Mouse (Mus musculus): ENCODE data around the gene Il23r. TPM values are rescaled to one million over a fixed set of nuclear protein-coding genes. Genes with fewer than 3 reads are reported as not detected.
"Not testable (repeated sequence)": the region's sequence is repeated elsewhere in the genome, so short reads cannot be mapped to it uniquely, and the experiment has no call there.

Gene Il23r
- polyA plus RNA-seq (2016; fragmentation: Nextera tagmentation; extraction: Ambion mirVana): not detected in 2 replicates

DNA sequence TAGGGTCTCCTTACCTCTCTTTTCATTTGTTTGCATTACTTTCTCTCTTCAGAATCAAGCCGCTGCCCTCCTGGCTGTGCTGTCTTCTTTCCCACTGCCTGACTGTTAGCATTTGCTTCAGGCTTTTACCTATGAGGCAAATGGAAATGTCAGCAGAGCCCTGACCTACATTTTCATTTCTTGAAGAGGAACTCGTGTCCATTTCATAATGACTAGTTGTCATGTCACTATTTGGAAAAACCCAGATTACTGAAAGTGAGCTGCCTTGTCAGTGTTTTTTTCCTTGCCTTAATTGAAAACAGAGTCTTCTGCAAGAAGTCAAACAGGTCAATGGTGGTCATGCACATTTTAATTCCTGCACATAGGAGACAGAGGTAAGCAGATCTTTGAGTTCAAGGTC lies at the start of gene Il23r:
Gene Il23r, minus strand, starts transcription at position 101 of the 400 bp plus-strand sequence.
- no peak for ATAC-seq (ENCODE audit: low FRiP score)

GRCm38 (mm10) chr6:67535777-67536054 lies 44.1 kb upstream of the Il23r start, which contains the start of gene Tacstd2:
Gene Tacstd2, minus strand, starts transcription at chr6:67535796.
- Histone ChIP-seq H3K9ac (0 out of 2 replicates have a peak within 1 kb of the TSS, but pooled peaks have one; percentile 12), H3K27ac (no peak within 1 kb of the TSS), H3K36me3 (replicated peaks) (no peaks in the 10 kb centered on the region), H3K4me2 (peak within 1 kb of the TSS; percentile 80), H3K4me1 (peaks cover 16% of the 10 kb centered on the region), H3K9me3 (no peaks in the 10 kb centered on the region), H3K27me3 (peaks cover 59% of the 10 kb centered on the region), H3K4me3 (replicated peaks) (peak within 1 kb of the TSS; percentile 46)
- 3% methylated on average over 8 of the region's 8 CpGs for WGBS
- ATAC-seq (ENCODE audit: low FRiP score): no peak

More for the DNA sequence above, at the start of gene Il23r:
- no peaks in the 10 kb centered on the region for H3K4me1 ChIP-seq
- no peak within 1 kb of the TSS for H3K4me3 ChIP-seq (replicated peaks)
- no peak within 1 kb of the TSS for H3K4me2 ChIP-seq
- no peaks in the 10 kb centered on the region for H3K27me3 ChIP-seq
- no peak within 1 kb of the TSS for H3K9ac ChIP-seq
- WGBS: 81% methylated on average over 2 of the region's 2 CpGs
- no peaks in the 10 kb centered on the region for H3K36me3 ChIP-seq (replicated peaks)
- no peaks in the 10 kb centered on the region for H3K9me3 ChIP-seq
- H3K27ac ChIP-seq: no peak within 1 kb of the TSS

- no peaks in the 10 kb centered on the region for H3K36me3 ChIP-seq (replicated peaks)
- H3K4me1 ChIP-seq: peaks cover 16% of the 10 kb centered on the region
- peak overlapping the region; percentile 46 for H3K4me3 ChIP-seq (replicated peaks)
- peaks cover 59% of the 10 kb centered on the region for H3K27me3 ChIP-seq
- H3K4me2 ChIP-seq: peak overlapping the region; percentile 80
- peak; percentile 70 for ATAC-seq (ENCODE audit: low FRiP score)
- no peaks in the 10 kb centered on the region for H3K9me3 ChIP-seq
- H3K9ac ChIP-seq: 0 out of 2 replicates have a peak overlapping the region, but pooled peaks have one; percentile 12
- no peak overlapping the region for H3K27ac ChIP-seq
- under 1% methylated on average over 62 of the region's 62 CpGs for WGBS
Measured at GRCm38 (mm10) chr6:67535005-67535776, 43.5 kb upstream of the Il23r start.

DNA sequence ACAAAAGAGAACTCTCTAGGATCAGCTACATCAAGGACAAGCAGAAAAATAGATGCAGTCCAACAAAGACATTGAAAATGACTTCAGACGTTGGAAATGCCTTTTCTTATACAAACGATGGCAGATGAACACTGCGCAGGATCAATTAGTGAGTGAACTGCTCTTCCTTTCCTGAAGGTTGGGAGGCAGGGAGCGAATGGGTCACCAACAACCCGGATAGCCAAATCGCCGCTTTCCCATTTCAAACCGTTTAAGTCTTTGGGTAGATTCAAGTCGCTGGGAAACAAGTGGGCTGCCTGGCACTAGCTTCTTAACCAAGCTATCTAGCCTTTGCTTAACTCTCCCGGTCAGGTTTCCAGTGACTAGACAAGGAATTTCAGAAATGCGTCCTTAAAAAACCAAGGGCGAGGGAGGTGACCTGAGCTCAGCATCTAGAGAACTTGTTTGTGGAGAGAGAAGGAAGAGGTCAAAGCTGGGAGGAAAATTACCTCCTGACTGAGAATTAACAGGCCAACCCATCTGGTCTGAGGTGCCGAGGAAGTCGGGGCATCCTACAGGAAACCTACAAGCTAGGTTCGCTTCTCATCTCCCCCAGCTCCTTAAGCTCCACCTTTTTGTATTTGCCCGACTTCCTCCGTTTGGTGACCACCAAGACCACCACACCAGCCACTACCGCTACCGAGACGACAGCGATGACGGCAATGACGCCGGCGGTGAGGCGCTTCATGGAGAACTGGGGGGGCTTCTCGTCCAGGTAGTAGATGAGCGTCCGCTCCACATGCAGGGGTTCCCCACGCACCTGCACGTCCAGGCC lies 42.7 kb upstream of the Il23r start:
- Histone ChIP-seq H3K36me3 (replicated peaks) (no peaks in the 10 kb centered on the region), H3K4me1 (peaks cover 16% of the 10 kb centered on the region), H3K9ac (0 out of 2 replicates have a peak overlapping the region, but pooled peaks have one; percentile 12), H3K4me3 (replicated peaks) (peak overlapping the region; percentile 46), H3K27me3 (peaks cover 59% of the 10 kb centered on the region), H3K4me2 (peak overlapping the region; percentile 80), H3K27ac (no peak overlapping the region), H3K9me3 (no peaks in the 10 kb centered on the region)
- WGBS: 5% methylated on average over 31 of the region's 31 CpGs
- ATAC-seq (ENCODE audit: low FRiP score): 0 out of 2 replicates have a peak, but pooled peaks have one; percentile 18

GRCm38 (mm10) chr6:67532665-67533440 lies 41.2 kb upstream of the Il23r start:
- Histone ChIP-seq H3K27ac (no peak overlapping the region), H3K4me3 (replicated peaks) (peak overlapping the region; percentile 26), H3K27me3 (peaks cover 59% of the 10 kb centered on the region), H3K9ac (no peak overlapping the region), H3K4me1 (peaks cover 16% of the 10 kb centered on the region), H3K9me3 (no peaks in the 10 kb centered on the region), H3K4me2 (peak overlapping the region; percentile 49), H3K36me3 (replicated peaks) (no peaks in the 10 kb centered on the region)
- 8% methylated on average over 29 of the region's 29 CpGs for WGBS
- peak; percentile 57 for ATAC-seq (ENCODE audit: low FRiP score)

- Histone ChIP-seq H3K9ac (no peak overlapping the region), H3K4me2 (no peak overlapping the region), H3K27ac (no peak overlapping the region), H3K27me3 (peaks cover 55% of the 10 kb centered on the region), H3K36me3 (replicated peaks) (no peaks in the 10 kb centered on the region), H3K4me3 (replicated peaks) (no peak overlapping the region), H3K4me1 (peaks cover 16% of the 10 kb centered on the region), H3K9me3 (no peaks in the 10 kb centered on the region)
- ATAC-seq (ENCODE audit: low FRiP score): no peak
- WGBS: 64% methylated on average over 7 of the region's 7 CpGs
Measured at GRCm38 (mm10) chr6:67531822-67532162, 40.1 kb upstream of the Il23r start.

DNA sequence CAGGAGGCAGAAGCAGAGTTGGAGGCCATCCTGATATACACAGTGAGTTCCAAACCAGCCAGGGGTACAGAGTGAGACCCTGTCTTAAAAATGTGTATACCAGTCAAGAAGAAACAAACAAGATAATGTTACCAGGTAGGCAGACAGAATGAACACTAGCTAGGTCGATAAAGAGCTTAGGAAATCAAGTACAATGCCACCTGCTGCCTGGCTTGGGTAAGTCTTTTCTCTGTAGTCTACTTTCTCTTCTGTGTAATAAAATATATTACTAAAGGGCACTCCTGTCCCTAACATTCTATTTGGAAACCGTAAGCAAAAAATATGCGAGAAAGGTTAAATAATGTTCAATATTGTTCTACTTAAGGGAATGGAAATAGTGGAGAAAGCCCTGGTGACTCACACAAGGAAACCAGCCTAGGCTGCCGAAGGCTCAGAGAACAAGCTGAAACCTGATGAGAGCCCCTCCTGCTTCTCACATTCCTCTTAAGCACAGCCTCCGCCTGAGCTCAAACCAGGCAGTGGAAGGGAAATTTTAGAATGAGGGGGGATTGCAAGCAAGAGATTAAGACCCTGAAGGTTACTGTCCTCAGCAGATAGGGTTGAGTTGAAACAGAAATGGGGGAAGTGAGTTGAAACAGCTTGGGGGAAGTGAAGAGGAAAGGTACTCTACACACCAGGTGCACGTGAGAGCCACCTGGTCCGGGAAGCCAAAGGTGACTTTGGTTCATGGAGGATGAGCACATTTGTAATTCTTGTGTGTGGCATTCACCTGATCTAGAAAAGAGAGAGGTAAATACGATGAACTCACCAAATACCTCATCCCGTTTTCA lies 39.6 kb upstream of the Il23r start:
- 62% methylated on average over 9 of the region's 9 CpGs for WGBS
- Histone ChIP-seq H3K27ac (no peak overlapping the region), H3K36me3 (replicated peaks) (no peaks in the 10 kb centered on the region), H3K4me3 (replicated peaks) (no peak overlapping the region), H3K9me3 (no peaks in the 10 kb centered on the region), H3K27me3 (peaks cover 49% of the 10 kb centered on the region), H3K9ac (no peak overlapping the region), H3K4me2 (no peak overlapping the region), H3K4me1 (peaks cover 16% of the 10 kb centered on the region)
- ATAC-seq (ENCODE audit: low FRiP score): no peak

- Histone ChIP-seq H3K27me3 (peaks cover 3% of the 10 kb centered on the region), H3K36me3 (replicated peaks) (no peaks in the 10 kb centered on the region), H3K27ac (no peak overlapping the region), H3K9me3 (no peaks in the 10 kb centered on the region), H3K4me3 (replicated peaks) (no peak overlapping the region), H3K4me1 (no peaks in the 10 kb centered on the region), H3K9ac (no peak overlapping the region), H3K4me2 (no peak overlapping the region)
- ATAC-seq (ENCODE audit: low FRiP score): no peak
- 86% methylated on average over 5 of the region's 5 CpGs for WGBS
Measured at GRCm38 (mm10) chr6:67526356-67526755, 34.7 kb upstream of the Il23r start.

- Histone ChIP-seq H3K36me3 (replicated peaks) (no peaks in the 10 kb centered on the region), H3K4me1 (no peaks in the 10 kb centered on the region), H3K27ac (no peak overlapping the region), H3K9me3 (no peaks in the 10 kb centered on the region), H3K4me2 (no peak overlapping the region), H3K9ac (no peak overlapping the region), H3K4me3 (replicated peaks) (no peak overlapping the region), H3K27me3 (no peaks in the 10 kb centered on the region)
- peak; percentile 39; the same call in 1 of the 2 replicates for ATAC-seq (ENCODE audit: low FRiP score)
Measured at GRCm38 (mm10) chr6:67510752-67511151, 19.1 kb upstream of the Il23r start.

GRCm38 (mm10) chr6:67501938-67502337 lies 10.3 kb upstream of the Il23r start:
- H3K27ac ChIP-seq; H3K27me3 ChIP-seq; H3K9ac ChIP-seq; H3K4me3 ChIP-seq (replicated peaks); H3K36me3 ChIP-seq (replicated peaks); H3K4me2 ChIP-seq; H3K9me3 ChIP-seq; H3K4me1 ChIP-seq: not testable (repeated sequence)
- 97% methylated on average over 2 of the region's 6 CpGs for WGBS
- peak; percentile 86 for ATAC-seq (ENCODE audit: low FRiP score)

DNA sequence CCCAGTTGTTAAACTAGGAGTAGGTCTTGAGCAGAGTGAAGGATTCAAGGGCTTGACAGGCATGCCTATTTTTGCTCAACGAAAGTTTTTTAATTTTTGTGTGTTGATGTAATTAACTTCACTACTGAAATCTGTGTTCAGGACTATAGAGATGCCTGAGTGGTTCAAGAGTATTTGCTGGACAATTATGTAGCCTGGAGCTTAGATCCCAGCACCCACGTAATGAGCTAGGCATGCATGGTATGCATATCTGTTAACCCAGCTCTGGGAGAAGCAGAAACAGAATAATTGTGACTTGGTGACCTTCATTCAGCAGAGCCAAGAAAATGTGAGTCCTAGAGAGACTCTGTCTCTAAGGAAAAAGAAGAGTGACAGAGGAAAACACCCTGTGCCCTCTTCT lies 10.6 kb downstream of the Il23r start:
- Histone ChIP-seq H3K9me3 (no peaks in the 10 kb centered on the region), H3K36me3 (replicated peaks) (no peaks in the 10 kb centered on the region), H3K27ac (no peak overlapping the region), H3K4me1 (no peaks in the 10 kb centered on the region), H3K27me3 (no peaks in the 10 kb centered on the region), H3K9ac (no peak overlapping the region), H3K4me3 (replicated peaks) (no peak overlapping the region), H3K4me2 (no peak overlapping the region)
- ATAC-seq (ENCODE audit: low FRiP score): no peak
- 63% methylated on average over 2 of the region's 2 CpGs for WGBS
